Mouse (Mus musculus): ENCODE results near the gene Stxbp4.

DNA sequence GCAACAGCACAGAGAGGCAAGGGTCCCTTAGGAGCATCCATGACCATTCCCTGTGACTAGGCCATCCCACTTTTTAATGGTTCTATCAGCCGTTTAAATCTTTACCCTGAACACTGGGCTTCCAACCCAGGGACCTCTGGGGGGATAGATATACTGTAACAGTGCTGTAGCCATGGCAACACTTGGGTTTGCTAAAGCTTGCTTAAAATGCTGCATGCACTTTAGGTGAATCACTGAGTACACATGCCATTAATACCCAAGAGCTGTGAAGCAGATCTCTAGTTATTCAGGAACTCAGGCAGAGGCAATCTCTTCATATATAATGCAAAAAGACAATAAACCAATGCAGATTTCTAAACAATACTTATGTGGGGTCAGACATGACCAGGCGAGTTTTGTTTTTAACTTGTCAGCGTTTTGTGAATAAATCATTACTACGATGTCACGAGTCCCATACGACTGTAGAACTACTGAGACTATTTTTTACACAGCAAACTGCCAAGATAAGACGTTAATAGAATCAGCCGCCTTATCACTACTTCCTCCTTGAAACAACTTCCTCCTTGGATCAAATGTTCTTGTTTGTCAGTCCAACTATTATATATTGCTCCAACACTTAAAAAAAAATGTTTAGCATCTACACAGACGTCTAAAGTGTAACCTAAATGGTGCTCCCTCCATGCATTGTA, 79.4 kb downstream of the Stxbp4 start:
- no peak for TF ChIP-seq POLR2A (IDR thresholded peaks at IDR 0.05; ENCODE audit: control insufficient read depth in 1 of 2, insufficient read depth in 1 of 2, low read depth in 1 of 2, low read length in 2 of 2, poor library complexity in 1 of 2)
- TF ChIP-seq CTCF (IDR thresholded peaks at IDR 0.05 in 2 of 3, conservative IDR thresholded peaks at IDR 0.05 in 1 of 3; ENCODE audit: control insufficient read depth in 1 of 3, insufficient read depth in 1 of 3, low read depth in 2 of 3, low read length in 3 of 3, poor library complexity in 1 of 3, severe bottlenecking in 1 of 3): no peak
- TF ChIP-seq CHD2 (IDR thresholded peaks at IDR 0.05; ENCODE audit: low read length): no peak
- no peak; the same call in none of the 2 replicates for TF ChIP-seq HCFC1 (IDR thresholded peaks at IDR 0.05; ENCODE audit: low read depth, low read length)
- TF ChIP-seq USF1 (IDR thresholded peaks at IDR 0.05; ENCODE audit: low read depth, low read length): peak; percentile 72
- TF ChIP-seq MAZ (IDR thresholded peaks at IDR 0.05; ENCODE audit: low read depth, low read length): 0 out of 2 replicates have a peak, but pooled peaks have one; percentile 21
- no peak for TF ChIP-seq RAD21 (IDR thresholded peaks at IDR 0.05; ENCODE audit: low read depth, low read length)
- TF ChIP-seq JUND (IDR thresholded peaks at IDR 0.05; ENCODE audit: low read depth, low read length): no peak
- no peak for TF ChIP-seq NELFE (IDR thresholded peaks at IDR 0.05; ENCODE audit: low read depth, low read length)
- no peak for TF ChIP-seq KAT2A (conservative IDR thresholded peaks at IDR 0.05; ENCODE audit: low read depth, low read length)
- peak; percentile 97 to 99 for TF ChIP-seq EP300 (IDR thresholded peaks at IDR 0.05; ENCODE audit: low read depth in 1 of 2, low read length in 2 of 2)
- TF ChIP-seq MXI1 (IDR thresholded peaks at IDR 0.05; ENCODE audit: low read depth, low read length): no peak
- TF ChIP-seq TCF12 (IDR thresholded peaks at IDR 0.05; ENCODE audit: low read depth, low read length): peak; percentile 90

Data from MEL (cell line).